Mouse (Mus musculus): ENCODE results near the gene Gm17581. TPM values are rescaled to one million over a fixed set of nuclear protein-coding genes. Genes with fewer than 3 reads are reported as not detected.
"Not testable (repeated sequence)": the region's sequence is repeated elsewhere in the genome, so short reads cannot be mapped to it uniquely, and the experiment has no call there.

The Gm17581 gene
- polyA plus RNA-seq, 1 experiment from 2014 or later, result not detected

DNA sequence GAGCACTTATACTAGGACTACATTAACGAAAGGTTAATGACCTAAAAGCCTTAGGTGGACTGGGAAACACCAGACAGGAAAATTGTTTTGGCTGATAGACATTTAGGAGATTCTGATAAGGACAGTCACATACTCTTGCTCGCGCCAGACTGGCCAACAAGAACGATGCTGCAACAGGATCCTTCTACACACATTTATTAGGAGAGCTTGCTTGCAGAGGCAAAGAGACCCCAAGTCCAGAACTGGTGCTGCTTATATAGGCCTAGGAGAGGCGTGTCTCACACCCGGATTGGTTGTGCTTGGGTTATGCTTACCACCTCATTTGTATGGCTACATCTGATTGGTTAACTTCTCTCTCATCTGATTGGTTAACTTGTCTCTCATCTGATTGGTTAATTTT, 37.2 kb downstream of the Gm17581 start:
- WGBS, result 90% methylated on average over 6 of the region's 6 CpGs
- H3K27me3 ChIP-seq; H3K27ac ChIP-seq; H3K4me1 ChIP-seq (replicated peaks); H3K9me3 ChIP-seq; ATAC-seq; H3K4me3 ChIP-seq (replicated peaks); H3K4me2 ChIP-seq (replicated peaks); H3K9ac ChIP-seq (replicated peaks): not testable (repeated sequence)
- H3K36me3 ChIP-seq, result peaks cover 22% of the 10 kb centered on the region

DNA sequence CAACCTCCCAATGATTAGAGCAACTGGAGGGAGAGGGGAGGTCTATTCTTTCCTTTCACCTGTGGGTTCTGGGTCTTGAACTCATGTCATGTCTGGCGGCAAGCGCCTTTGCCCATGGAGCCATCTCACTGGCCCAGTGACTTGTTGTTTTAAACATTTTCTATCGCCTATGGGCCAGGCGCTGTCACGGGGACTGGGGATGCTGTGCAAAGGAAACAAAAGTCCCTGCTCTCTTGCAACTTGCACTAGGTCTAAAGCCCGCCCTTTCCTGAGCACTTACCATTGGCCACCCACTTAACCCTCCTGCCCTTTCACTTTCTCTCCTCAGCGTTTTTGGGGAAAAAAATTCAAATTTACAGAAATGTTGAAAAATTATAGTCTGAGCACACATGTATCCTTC, 38.8 kb downstream of the Gm17581 start:
- Histone ChIP-seq H3K4me3 (replicated peaks) (no peak overlapping the region), H3K9ac (replicated peaks) (no peak overlapping the region), H3K27ac (no peak overlapping the region), H3K4me1 (replicated peaks) (no peaks in the 10 kb centered on the region), H3K4me2 (replicated peaks) (no peak overlapping the region), H3K9me3 (no peaks in the 10 kb centered on the region), H3K27me3 (no peaks in the 10 kb centered on the region), H3K36me3 (peaks cover 11% of the 10 kb centered on the region)
- ATAC-seq, result no peak
- WGBS, result 80% methylated on average over 7 of the region's 7 CpGs

DNA sequence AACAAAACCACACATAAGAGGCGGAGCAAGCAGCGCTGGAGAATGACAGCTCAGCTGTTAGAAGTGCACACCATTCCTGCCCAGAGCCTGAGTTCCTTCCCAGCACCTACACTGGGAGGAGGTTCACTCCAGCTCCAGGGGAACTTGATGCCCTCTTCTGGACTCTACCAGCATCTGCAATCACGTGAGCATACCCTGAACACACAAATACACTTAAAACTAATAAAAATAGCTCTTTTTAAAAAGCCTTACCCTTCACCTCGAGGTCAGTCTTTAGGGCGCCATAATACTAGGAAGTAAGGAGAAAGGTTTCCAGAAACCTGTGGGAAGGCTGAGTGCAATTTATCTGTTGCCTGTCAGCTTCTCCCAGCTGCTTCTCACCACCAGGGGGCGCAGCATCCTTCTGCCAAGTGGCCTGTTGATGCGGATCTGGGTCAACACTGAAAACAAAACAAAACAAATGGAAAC, 39.5 kb downstream of the Gm17581 start:
- WGBS, result 16% methylated on average over 7 of the region's 7 CpGs
- ATAC-seq, result no peak

DNA sequence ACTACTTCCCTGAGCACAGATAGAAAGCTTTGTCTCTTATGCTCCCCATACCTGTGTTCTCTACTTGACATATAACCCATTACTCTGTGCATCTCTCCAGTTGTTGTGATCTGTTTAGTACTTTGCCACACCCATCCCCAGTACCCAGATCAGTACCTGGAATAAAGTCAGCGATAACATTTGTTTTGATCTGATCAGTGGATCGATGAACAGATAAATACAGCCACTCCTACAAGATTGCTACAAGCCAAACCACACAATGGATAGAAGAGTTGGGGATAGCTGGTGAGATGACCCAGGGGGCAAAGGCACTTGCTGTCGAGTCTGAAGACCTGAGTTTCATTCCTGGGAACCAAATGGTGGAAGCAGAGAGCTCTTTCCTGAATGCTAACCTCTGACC, 40.4 kb downstream of the Gm17581 start:
- Histone ChIP-seq H3K4me2 (replicated peaks) (no peak overlapping the region), H3K27ac (no peak overlapping the region), H3K4me3 (replicated peaks) (no peak overlapping the region), H3K9ac (replicated peaks) (no peak overlapping the region), H3K4me1 (replicated peaks) (peaks cover 11% of the 10 kb centered on the region), H3K27me3 (no peaks in the 10 kb centered on the region), H3K9me3 (no peaks in the 10 kb centered on the region), H3K36me3 (no peaks in the 10 kb centered on the region)
- WGBS, result 77% methylated on average over 3 of the region's 3 CpGs
- ATAC-seq, result no peak

More for the DNA sequence above, 39.5 kb downstream of the Gm17581 start:
- H3K4me3 ChIP-seq (replicated peaks), result no peak overlapping the region
- no peak overlapping the region for H3K4me2 ChIP-seq (replicated peaks)
- no peak overlapping the region for H3K27ac ChIP-seq
- H3K36me3 ChIP-seq, result peaks cover 4% of the 10 kb centered on the region; the same call in 1 of the 2 replicates
- no peak overlapping the region for H3K9ac ChIP-seq (replicated peaks)
- peaks cover 3% of the 10 kb centered on the region for H3K4me1 ChIP-seq (replicated peaks)
- H3K27me3 ChIP-seq, result no peaks in the 10 kb centered on the region
- H3K9me3 ChIP-seq, result no peaks in the 10 kb centered on the region

DNA sequence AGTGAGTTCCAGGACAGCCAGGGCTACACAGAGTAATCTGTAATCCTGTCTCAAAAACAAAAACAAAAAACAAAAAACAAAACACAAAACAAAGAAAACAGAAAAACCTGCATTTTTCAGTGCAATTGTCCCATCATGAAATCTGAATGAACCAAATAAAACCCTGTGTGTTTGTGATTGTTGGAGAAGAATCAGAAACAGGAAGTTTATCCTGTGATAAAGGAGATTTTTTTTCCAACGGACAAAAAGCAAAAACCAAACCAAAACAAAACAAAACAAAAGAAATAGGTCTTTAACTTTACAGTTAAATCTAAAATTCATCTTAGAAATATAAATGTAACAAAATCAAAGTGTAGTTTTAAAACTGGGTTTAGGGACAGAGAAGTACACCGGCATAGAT, 41.1 kb downstream of the Gm17581 start:
- Histone ChIP-seq H3K9me3 (no peaks in the 10 kb centered on the region), H3K4me1 (replicated peaks) (peaks cover 17% of the 10 kb centered on the region), H3K36me3 (no peaks in the 10 kb centered on the region), H3K27ac (no peak overlapping the region), H3K27me3 (no peaks in the 10 kb centered on the region), H3K4me3 (replicated peaks) (no peak overlapping the region), H3K4me2 (replicated peaks) (no peak overlapping the region), H3K9ac (replicated peaks) (no peak overlapping the region)
- 78% methylated on average over 2 of the region's 2 CpGs for WGBS
- no peak for ATAC-seq

DNA sequence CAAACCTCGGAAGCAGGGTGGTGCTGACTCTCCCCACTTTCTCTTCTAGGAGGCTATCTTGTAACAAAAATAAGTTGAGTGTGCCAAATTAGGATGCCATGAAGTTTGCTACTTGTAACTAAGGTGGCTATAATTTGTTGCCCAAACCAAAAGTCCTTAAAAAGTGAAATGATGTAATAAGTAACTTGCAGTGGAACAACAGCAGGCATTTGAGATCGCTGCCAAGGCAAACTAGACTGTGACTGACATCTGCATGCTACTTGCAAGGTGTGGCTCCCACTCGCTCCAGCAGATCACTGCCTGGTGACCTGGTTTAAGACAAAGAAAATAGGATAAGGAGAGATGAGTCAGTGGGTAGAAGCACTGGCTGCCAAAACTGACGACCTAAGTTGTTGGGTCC, 42.5 kb downstream of the Gm17581 start:
- H3K4me2 ChIP-seq (replicated peaks), result no peak overlapping the region
- no peak overlapping the region for H3K4me3 ChIP-seq (replicated peaks)
- H3K4me1 ChIP-seq (replicated peaks), result peaks cover 25% of the 10 kb centered on the region
- H3K36me3 ChIP-seq, result no peaks in the 10 kb centered on the region
- no peaks in the 10 kb centered on the region for H3K27me3 ChIP-seq
- no peak for ATAC-seq
- H3K9ac ChIP-seq (replicated peaks), result no peak overlapping the region
- H3K27ac ChIP-seq, result no peak overlapping the region
- 86% methylated on average over 4 of the region's 4 CpGs for WGBS
- no peaks in the 10 kb centered on the region for H3K9me3 ChIP-seq

DNA sequence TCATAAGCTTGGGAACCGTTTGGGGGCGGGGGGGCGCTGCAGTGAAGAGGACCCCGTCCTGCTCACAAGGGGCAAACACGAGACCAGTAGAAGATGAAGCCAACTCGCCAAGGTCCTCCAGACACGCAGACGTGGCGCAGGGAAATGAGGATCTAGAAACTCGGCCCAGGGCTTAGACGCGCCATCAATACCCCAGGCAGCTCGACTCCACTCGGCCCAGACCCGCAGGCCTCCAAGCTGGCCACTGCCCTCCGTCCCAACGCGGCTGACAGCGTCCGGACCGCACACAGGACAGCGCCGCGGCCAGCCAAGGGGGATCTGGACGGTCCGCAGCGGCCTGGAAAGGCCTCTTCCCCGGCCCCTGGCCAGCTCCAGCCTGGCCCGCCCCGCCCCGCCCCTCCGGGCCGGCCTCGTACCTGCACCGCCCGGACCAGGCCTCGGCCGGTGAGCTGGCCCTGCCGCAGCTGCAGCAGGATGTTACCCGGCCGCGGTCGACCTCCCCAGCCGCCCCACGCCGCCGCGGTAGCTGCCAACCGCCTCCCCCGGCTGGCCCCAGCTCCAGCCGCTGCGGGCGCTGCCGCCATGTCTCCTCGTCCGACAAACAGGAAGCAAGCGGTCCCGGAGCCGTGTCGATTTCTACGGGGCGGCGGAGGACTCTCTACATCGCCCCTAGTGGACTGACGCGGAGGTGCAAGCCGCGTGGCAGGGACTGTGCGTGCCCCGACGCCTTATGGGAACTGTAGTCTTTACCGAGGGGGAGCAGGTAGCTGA, 43.8 kb downstream of the Gm17581 start, which contains the start of gene Trpc4ap:
Gene Trpc4ap (minus strand): TSS at position 662 of the 771 bp plus-strand sequence.
- Histone ChIP-seq H3K4me1 (replicated peaks) (peaks cover 28% of the 10 kb centered on the region), H3K36me3 (peaks cover 6% of the 10 kb centered on the region), H3K27ac (peak within 1 kb of the TSS; percentile 94), H3K9ac (replicated peaks) (peak within 1 kb of the TSS; percentile 94), H3K9me3 (no peaks in the 10 kb centered on the region), H3K27me3 (no peaks in the 10 kb centered on the region), H3K4me2 (replicated peaks) (peak within 1 kb of the TSS; percentile 89), H3K4me3 (replicated peaks) (peak within 1 kb of the TSS; percentile 81)
- peak; percentile 97 for ATAC-seq
- WGBS, result 1% methylated on average over 67 of the region's 72 CpGs

DNA sequence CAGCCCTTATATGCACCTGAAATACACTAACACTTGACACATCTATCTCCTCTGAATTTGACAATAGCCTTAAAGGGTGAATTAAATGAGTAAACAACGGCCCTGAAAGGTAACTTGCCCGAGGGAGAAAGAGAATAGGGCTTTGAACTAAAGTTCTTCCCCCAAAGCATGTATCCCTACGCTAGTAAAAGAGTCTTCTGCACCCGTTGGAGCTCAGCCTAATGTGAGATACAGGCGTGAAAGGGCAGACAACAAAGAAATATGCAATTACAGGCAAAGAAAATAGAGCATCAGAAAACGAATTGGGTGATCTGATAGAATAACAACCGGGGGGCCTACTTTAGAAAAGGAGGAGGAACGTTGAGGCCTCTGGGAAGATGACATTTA, 44.3 kb downstream of the Gm17581 start:
- Histone ChIP-seq H3K27ac (peak overlapping the region; percentile 94), H3K4me1 (replicated peaks) (peaks cover 28% of the 10 kb centered on the region), H3K9ac (replicated peaks) (peak overlapping the region; percentile 94), H3K9me3 (no peaks in the 10 kb centered on the region), H3K27me3 (no peaks in the 10 kb centered on the region), H3K36me3 (peaks cover 6% of the 10 kb centered on the region), H3K4me2 (replicated peaks) (peak overlapping the region; percentile 89), H3K4me3 (replicated peaks) (peak overlapping the region; percentile 81)
- WGBS, result 6% methylated on average over 8 of the region's 8 CpGs
- ATAC-seq, result no peak

DNA sequence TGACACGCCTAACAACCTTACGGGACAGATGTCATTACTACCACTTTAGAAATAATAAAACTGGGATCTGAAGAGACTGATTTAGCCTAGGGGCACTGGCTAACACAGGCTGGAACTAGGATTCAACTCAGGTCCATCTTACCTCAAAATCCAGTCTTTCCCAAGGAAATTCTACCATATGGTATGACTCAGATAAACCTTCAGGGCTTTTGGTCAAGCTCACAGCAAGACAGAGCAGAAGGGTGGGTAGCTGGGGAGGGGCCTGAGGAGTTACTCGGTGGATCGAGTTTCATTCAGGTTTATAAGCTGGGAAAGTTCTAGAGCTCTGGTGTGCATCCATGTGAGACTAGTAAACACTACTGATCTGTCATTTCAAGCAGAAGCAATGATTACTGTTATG, 46.5 kb downstream of the Gm17581 start:
- peaks cover 28% of the 10 kb centered on the region for H3K4me1 ChIP-seq (replicated peaks)
- ATAC-seq, result no peak
- H3K27ac ChIP-seq, result no peak overlapping the region
- no peak overlapping the region for H3K9ac ChIP-seq (replicated peaks)
- no peaks in the 10 kb centered on the region for H3K9me3 ChIP-seq
- 87% methylated on average over 4 of the region's 4 CpGs for WGBS
- no peaks in the 10 kb centered on the region for H3K27me3 ChIP-seq
- H3K36me3 ChIP-seq, result peaks cover 10% of the 10 kb centered on the region
- no peak overlapping the region for H3K4me2 ChIP-seq (replicated peaks)
- no peak overlapping the region for H3K4me3 ChIP-seq (replicated peaks)

DNA sequence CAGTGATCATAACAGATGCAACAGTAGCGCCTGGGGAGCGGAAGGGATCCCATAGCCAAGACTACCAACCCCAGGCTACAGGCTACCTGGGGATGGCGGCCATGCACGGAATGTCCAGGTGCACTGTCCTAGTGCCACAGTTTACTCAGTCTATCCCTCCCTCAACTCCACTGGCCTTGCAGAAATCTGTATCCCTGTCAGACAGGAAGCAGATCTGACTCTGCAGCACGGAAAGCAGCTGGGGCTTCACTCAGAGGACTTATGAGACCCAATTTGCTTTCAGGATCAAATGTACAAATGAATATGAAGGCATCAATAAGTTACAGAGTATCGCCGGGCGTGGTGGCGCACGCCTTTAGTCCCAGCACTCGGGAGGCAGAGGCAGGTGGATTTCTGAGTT, 47.9 kb downstream of the Gm17581 start:
- no peaks in the 10 kb centered on the region for H3K27me3 ChIP-seq
- no peak for ATAC-seq
- H3K4me1 ChIP-seq (replicated peaks), result peaks cover 28% of the 10 kb centered on the region
- H3K4me2 ChIP-seq (replicated peaks), result no peak overlapping the region
- no peak overlapping the region for H3K4me3 ChIP-seq (replicated peaks)
- no peak overlapping the region for H3K9ac ChIP-seq (replicated peaks)
- peaks cover 10% of the 10 kb centered on the region for H3K36me3 ChIP-seq
- WGBS, result 98% methylated on average over 11 of the region's 11 CpGs
- H3K27ac ChIP-seq, result no peak overlapping the region
- H3K9me3 ChIP-seq, result no peaks in the 10 kb centered on the region

DNA sequence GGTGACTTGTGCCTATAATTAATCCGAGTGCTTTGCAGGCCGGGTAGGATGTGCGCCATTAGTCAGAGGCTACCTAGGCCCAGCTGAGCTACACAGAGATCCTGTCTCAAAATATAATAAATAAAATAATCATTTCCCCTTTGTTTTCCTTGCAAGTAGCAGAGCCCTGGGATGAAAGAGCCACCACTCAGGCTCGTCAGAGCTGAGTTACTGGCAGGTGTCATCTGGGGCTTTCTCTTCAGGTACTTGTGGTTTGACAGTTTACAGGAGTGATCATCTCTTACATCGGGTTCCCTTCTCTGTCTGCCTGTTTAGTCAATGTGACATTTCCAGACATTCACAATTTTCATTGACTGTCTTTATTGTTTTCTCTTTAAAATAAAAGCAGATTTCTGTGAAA, 49.1 kb downstream of the Gm17581 start:
- H3K4me2 ChIP-seq (replicated peaks), result no peak overlapping the region
- no peaks in the 10 kb centered on the region for H3K27me3 ChIP-seq
- no peak for ATAC-seq
- no peak overlapping the region for H3K9ac ChIP-seq (replicated peaks)
- peaks cover 10% of the 10 kb centered on the region for H3K36me3 ChIP-seq
- no peaks in the 10 kb centered on the region for H3K9me3 ChIP-seq
- WGBS, result 91% methylated on average over 5 of the region's 5 CpGs
- no peak overlapping the region for H3K27ac ChIP-seq
- H3K4me1 ChIP-seq (replicated peaks), result peaks cover 28% of the 10 kb centered on the region
- H3K4me3 ChIP-seq (replicated peaks), result no peak overlapping the region
